Mouse (Mus musculus) lung, postnatal 0 days (tissue): ENCODE measurements around the gene Mpp6.

Experiments
- CTCF ChIP-seq: IDR thresholded peaks from 2 replicates; pipeline ENCODE4 v1.5.1; 2016; ENCODE audit warnings: antibody characterized with exemption, mild to moderate bottlenecking
- EP300 ChIP-seq: IDR thresholded peaks from 2 replicates; pipeline ENCODE4 v1.6.1; 2016; ENCODE audit warnings: antibody characterized with exemption, mild to moderate bottlenecking, control low read depth

- no peak for TF ChIP-seq CTCF
- TF ChIP-seq EP300 = no peak
These were observed 130.4 kb downstream of the Mpp6 start for GRCm38 (mm10) chr6:50240437-50240836.
